Mouse (Mus musculus): ENCODE results near the gene Pam.

DNA sequence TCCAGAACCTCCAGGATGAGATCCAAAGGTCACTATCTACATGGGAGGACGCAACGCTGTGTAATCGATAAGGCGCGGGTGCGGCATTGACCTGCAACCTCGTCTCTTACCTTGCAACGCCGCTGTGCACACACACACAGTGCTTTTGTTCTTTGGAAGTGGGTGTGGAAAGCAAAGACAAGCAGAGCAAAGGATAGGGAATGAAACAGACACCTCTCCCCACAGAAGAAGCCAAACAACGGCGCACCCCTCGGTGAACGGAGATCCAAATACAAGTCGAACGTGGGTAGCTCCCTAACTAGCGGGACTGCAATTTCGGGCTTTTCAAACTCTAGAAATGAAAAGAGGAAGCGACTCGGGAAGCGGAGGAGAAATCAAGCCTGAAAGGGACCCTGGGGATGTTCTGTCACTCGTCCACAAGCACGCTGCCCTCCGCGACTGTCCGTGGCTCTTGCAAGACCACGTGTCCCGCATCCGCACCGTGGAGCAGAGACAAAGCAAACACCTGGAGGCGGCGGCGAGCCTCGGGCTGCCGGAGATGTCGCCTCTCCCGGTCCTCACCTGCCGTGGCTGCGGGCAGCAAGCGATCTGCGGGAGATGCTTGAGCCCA, 326.0 kb downstream of the Pam start:
- TF ChIP-seq CTCF (IDR thresholded peaks at IDR 0.05; ENCODE audit: low read depth, low read length) (no peak), POLR2A (IDR thresholded peaks at IDR 0.05; ENCODE audit: extremely low read depth, insufficient read depth, low read length) (no peak)
